Mouse (Mus musculus): ENCODE results near the gene Atp5c1. TPM values are rescaled to one million over a fixed set of nuclear protein-coding genes. Genes with fewer than 3 reads are reported as not detected.

Atp5c1 gene
- total RNA-seq, 1 experiment from 2014 or later: 196 TPM

Other genes starting within 250 kb of the Atp5c1 start
- gene 4930412O13Rik, start 199.3 kb downstream of the Atp5c1 start, total RNA-seq (2017): not detected in 2 replicates
- not detected in 2 replicates for gene 9230102O04Rik, start 191.0 kb downstream of the Atp5c1 start, total RNA-seq (2017)
- gene Gata3, start 190.5 kb downstream of the Atp5c1 start, total RNA-seq (2017): 0.61 and 2.7 TPM in 2 replicates
- 9.9 and 10.2 TPM in 2 replicates for gene Taf3, start 31.9 kb downstream of the Atp5c1 start, total RNA-seq (2017)
- 53.8 and 66.2 TPM in 2 replicates for gene Kin, start 83 bp upstream of the Atp5c1 start, total RNA-seq (2017)
- not detected in 2 replicates for gene Itih2, start 50.9 kb upstream of the Atp5c1 start, total RNA-seq (2017)
- gene Itih5, start 73.1 kb upstream of the Atp5c1 start, total RNA-seq (2017): 6.1 and 6.9 TPM in 2 replicates